Mouse (Mus musculus) liver, embryonic 11.5 days (tissue): ENCODE measurements at regions not wholly inside any gene's neighbourhood (a gene's known extent, or its start where the extent isn't known, plus 50 kb on each side); places are given as distances from the start of the nearest gene placed in this dataset.

Experiments
- ATAC-seq: fragments of 200-750 bp; cut with Nextera tagmentation; replicated peaks from 2 replicates; pipeline ENCODE4 v1.8.0; 2017; ENCODE audit warnings: moderate number of reproducible peaks, mild to moderate bottlenecking, moderate TSS enrichment, moderate library complexity; ENCODE audit not compliant: low FRiP score
- DNase-seq: peaks from one replicate; pipeline ENCODE4 v3.0.0-alpha.2; 2017; ENCODE audit warnings: low spot score
- H3K27ac ChIP-seq: fragments of 300-500 bp; sonication (generic); 2 replicates; pipeline ENCODE4 v1.5.1; 2014; ENCODE audit warnings: mild to moderate bottlenecking, low read depth, low read length, control low read depth
- H3K27me3 ChIP-seq: fragments of 300-500 bp; sonication (generic); replicated peaks from 2 replicates; pipeline ENCODE4 v1.6.1; 2014; ENCODE audit warnings: low read length, mixed read lengths; ENCODE audit not compliant: control insufficient read depth, insufficient read depth
- H3K36me3 ChIP-seq: fragments of 300-500 bp; sonication (generic); 2 replicates; pipeline ENCODE4 v1.6.1; 2014; ENCODE audit warnings: mild to moderate bottlenecking, low read length, moderate library complexity, mixed read lengths; ENCODE audit not compliant: control insufficient read depth, insufficient read depth
- H3K4me1 ChIP-seq: fragments of 300-500 bp; sonication (generic); replicated peaks from 2 replicates; pipeline ENCODE4 v1.6.1; 2014; ENCODE audit warnings: low read length, mixed read lengths; ENCODE audit not compliant: control insufficient read depth, insufficient read depth
- H3K4me2 ChIP-seq: fragments of 300-500 bp; sonication (generic); 2 replicates; pipeline ENCODE4 v1.6.1; 2014; ENCODE audit warnings: mild to moderate bottlenecking, control low read depth, moderate library complexity
- H3K4me3 ChIP-seq: fragments of 300-500 bp; sonication (generic); 2 replicates; pipeline ENCODE4 v1.5.1; 2014; ENCODE audit warnings: low read depth, low read length, control low read depth
- H3K9ac ChIP-seq: fragments of 300-500 bp; sonication (generic); 2 replicates; pipeline ENCODE4 v1.6.1; 2014; ENCODE audit warnings: low read depth, low read length, control low read depth
- H3K9me3 ChIP-seq: fragments of 300-500 bp; sonication (generic); 2 replicates; pipeline ENCODE4 v1.6.1; 2016; ENCODE audit warnings: low read length, inconsistent platforms, mixed read lengths; ENCODE audit not compliant: control insufficient read depth
- WGBS: fragments of 180-500 bp; shearing (Covaris S2); extraction: QIAGEN DNeasy Blood & Tissue Kit; methylation state at CpG from one replicate; pipeline ENCODE4 v1.1.7; 2014; 5-methylcytosine and 5-hydroxymethylcytosine counted together

- Histone ChIP-seq H3K4me3 (no peak overlapping the region), H3K36me3 (0 out of 2 replicates have a peak, but pooled peaks cover 2% of the 10 kb centered on the region), H3K4me1 (peaks cover 16% of the 10 kb centered on the region), H3K9me3 (no peaks in the 10 kb centered on the region), H3K9ac (no peak overlapping the region), H3K27me3 (no peaks in the 10 kb centered on the region), H3K4me2 (no peak overlapping the region), H3K27ac (no peak overlapping the region)
- 65% methylated on average over 2 of the region's 2 CpGs for WGBS
- ATAC-seq (no peak), DNase-seq (no peak)
Observed at GRCm38 (mm10) chr3:21984807-21985206, 91.6 kb upstream of the Tbl1xr1 start.

- no peaks in the 10 kb centered on the region for H3K27me3 ChIP-seq
- WGBS: 55% methylated on average over 5 of the region's 5 CpGs
- H3K27ac ChIP-seq: peak overlapping the region; percentile 22; the same call in 1 of the 2 replicates
- ATAC-seq (peak; percentile 45), DNase-seq (no peak)
- no peak overlapping the region for H3K9ac ChIP-seq
- peaks cover 17% of the 10 kb centered on the region for H3K4me1 ChIP-seq
- H3K4me2 ChIP-seq: no peak overlapping the region
- no peaks in the 10 kb centered on the region for H3K9me3 ChIP-seq
- H3K4me3 ChIP-seq: no peak overlapping the region
- 0 out of 2 replicates have a peak, but pooled peaks cover 2% of the 10 kb centered on the region for H3K36me3 ChIP-seq
Observed at GRCm38 (mm10) chr3:21986164-21986892, 90.1 kb upstream of the Tbl1xr1 start.

- 76% methylated on average over 2 of the region's 2 CpGs for WGBS
- Histone ChIP-seq H3K9me3 (no peaks in the 10 kb centered on the region), H3K4me3 (no peak overlapping the region), H3K4me1 (peaks cover 18% of the 10 kb centered on the region), H3K4me2 (no peak overlapping the region; the same call in 1 of the 2 replicates), H3K9ac (no peak overlapping the region), H3K27ac (peak overlapping the region; percentile 22; the same call in 1 of the 2 replicates), H3K36me3 (no peaks in the 10 kb centered on the region), H3K27me3 (no peaks in the 10 kb centered on the region)
- DNase-seq (no peak), ATAC-seq (0 out of 2 replicates have a peak, but pooled peaks have one; percentile 10)
Observed at GRCm38 (mm10) chr3:21986893-21987250, 89.6 kb upstream of the Tbl1xr1 start.

GRCm38 (mm10) chr3:21987455-21988009, 88.9 kb upstream of the Tbl1xr1 start:
- DNase-seq: no peak
- Histone ChIP-seq H3K9me3 (no peaks in the 10 kb centered on the region), H3K4me3 (0 out of 2 replicates have a peak overlapping the region, but pooled peaks have one; percentile 0), H3K4me2 (peak overlapping the region; percentile 42), H3K27ac (peak overlapping the region; percentile 16; the same call in 1 of the 2 replicates), H3K27me3 (no peaks in the 10 kb centered on the region), H3K36me3 (no peaks in the 10 kb centered on the region), H3K4me1 (peaks cover 20% of the 10 kb centered on the region), H3K9ac (peak overlapping the region; percentile 18)
- 53% methylated on average over 5 of the region's 5 CpGs for WGBS
- ATAC-seq: no peak

- WGBS: 33% methylated on average over 8 of the region's 8 CpGs
- no peak for DNase-seq
- H3K9me3 ChIP-seq: no peaks in the 10 kb centered on the region
- no peaks in the 10 kb centered on the region for H3K36me3 ChIP-seq
- peak; percentile 81 for ATAC-seq
- no peaks in the 10 kb centered on the region for H3K27me3 ChIP-seq
- peak overlapping the region; percentile 16; the same call in 1 of the 2 replicates for H3K27ac ChIP-seq
- H3K4me1 ChIP-seq: peaks cover 20% of the 10 kb centered on the region
- peak overlapping the region; percentile 42 for H3K4me2 ChIP-seq
- H3K9ac ChIP-seq: peak overlapping the region; percentile 18
- 0 out of 2 replicates have a peak overlapping the region, but pooled peaks have one; percentile 0 for H3K4me3 ChIP-seq
Observed at GRCm38 (mm10) chr3:21988010-21988531, 88.4 kb upstream of the Tbl1xr1 start.

GRCm38 (mm10) chr3:21990526-21990925, 85.9 kb upstream of the Tbl1xr1 start:
- Histone ChIP-seq H3K4me1 (peaks cover 20% of the 10 kb centered on the region), H3K36me3 (no peaks in the 10 kb centered on the region), H3K27ac (no peak overlapping the region), H3K9me3 (no peaks in the 10 kb centered on the region), H3K4me2 (no peak overlapping the region), H3K27me3 (no peaks in the 10 kb centered on the region), H3K4me3 (no peak overlapping the region), H3K9ac (no peak overlapping the region)
- ATAC-seq (no peak), DNase-seq (no peak)
- 86% methylated on average over 4 of the region's 4 CpGs for WGBS

- no peak for ATAC-seq
Observed at GRCm38 (mm10) chr3:21991681-21992152, 84.7 kb upstream of the Tbl1xr1 start.

GRCm38 (mm10) chr3:21992203-21992602, 84.2 kb upstream of the Tbl1xr1 start:
- no peak overlapping the region for H3K27ac ChIP-seq
- no peak overlapping the region for H3K9ac ChIP-seq
- H3K4me1 ChIP-seq: peaks cover 12% of the 10 kb centered on the region
- 63% methylated on average over 5 of the region's 5 CpGs for WGBS
- H3K4me2 ChIP-seq: peak overlapping the region; percentile 9; the same call in 1 of the 2 replicates
- H3K9me3 ChIP-seq: no peaks in the 10 kb centered on the region
- no peaks in the 10 kb centered on the region for H3K36me3 ChIP-seq
- no peak for ATAC-seq
- no peak for DNase-seq
- no peak overlapping the region for H3K4me3 ChIP-seq
- H3K27me3 ChIP-seq: no peaks in the 10 kb centered on the region

More at GRCm38 (mm10) chr3:21991681-21992152, 84.7 kb upstream of the Tbl1xr1 start:
- no peak overlapping the region for H3K9ac ChIP-seq
- no peak for DNase-seq
- H3K4me2 ChIP-seq: peak overlapping the region; percentile 9; the same call in 1 of the 2 replicates
- H3K9me3 ChIP-seq: no peaks in the 10 kb centered on the region
- H3K27ac ChIP-seq: no peak overlapping the region
- no peaks in the 10 kb centered on the region for H3K27me3 ChIP-seq
- H3K36me3 ChIP-seq: no peaks in the 10 kb centered on the region
- H3K4me1 ChIP-seq: peaks cover 16% of the 10 kb centered on the region
- 43% methylated on average over 9 of the region's 9 CpGs for WGBS
- H3K4me3 ChIP-seq: no peak overlapping the region
